Mouse (Mus musculus): Measurements from ENCODE around the gene Med27. TPM values are rescaled to one million over a fixed set of nuclear protein-coding genes. Genes with fewer than 3 reads are reported as not detected.
A peak's percentile ranks its signal among the peaks of the same experiment; 100 is the strongest.

Gene Med27
- 24.8 and 25.2 TPM in 2 replicates for polyA plus RNA-seq (2015; fragmentation: Nextera tagmentation; extraction: Ambion mirVana)

GRCm38 (mm10) chr2:29346629-29347271 is at the start of gene Med27:
Gene Med27 (plus strand): TSS chr2:29346819.
- under 1% methylated on average over 41 of the region's 41 CpGs for WGBS (ENCODE audit: insufficient replicate concordance)
- Histone ChIP-seq H3K4me3 (replicated peaks) (peak within 1 kb of the TSS; percentile 82), H3K27ac (no peak within 1 kb of the TSS)

GRCm38 (mm10) chr2:29309966-29310365 is 36.7 kb upstream of the Med27 start:
- no peak for DNase-seq
- 38% methylated on average over 7 of the region's 7 CpGs for WGBS (ENCODE audit: insufficient replicate concordance)

More at GRCm38 (mm10) chr2:29346629-29347271, at the start of gene Med27:
- ATAC-seq (ENCODE audit: low read depth) (peak; percentile 96), DNase-seq (peak; percentile 86)
- Histone ChIP-seq H3K36me3 (peaks cover 23% of the 10 kb centered on the region), H3K4me2 (peak within 1 kb of the TSS; percentile 82), H3K9me3 (replicated peaks) (no peaks in the 10 kb centered on the region), H3K9ac (peak within 1 kb of the TSS; percentile 83), H3K27me3 (0 out of 2 replicates have a peak, but pooled peaks cover under 1% of the 10 kb centered on the region), H3K4me1 (replicated peaks) (peaks cover 10% of the 10 kb centered on the region)

GRCm38 (mm10) chr2:29312058-29312457 is 34.6 kb upstream of the Med27 start:
- no peak overlapping the region for H3K27ac ChIP-seq
- H3K4me3 ChIP-seq (replicated peaks), result no peak overlapping the region
- no peaks in the 10 kb centered on the region for H3K4me1 ChIP-seq (replicated peaks)
- H3K4me2 ChIP-seq, result no peak overlapping the region
- DNase-seq (no peak), ATAC-seq (ENCODE audit: low read depth) (no peak)
- WGBS (ENCODE audit: insufficient replicate concordance), result 59% methylated on average over 5 of the region's 5 CpGs
- no peaks in the 10 kb centered on the region for H3K27me3 ChIP-seq
- H3K9me3 ChIP-seq (replicated peaks), result no peaks in the 10 kb centered on the region
- no peaks in the 10 kb centered on the region for H3K36me3 ChIP-seq
- no peak overlapping the region for H3K9ac ChIP-seq

More at GRCm38 (mm10) chr2:29309966-29310365, 36.7 kb upstream of the Med27 start:
- Histone ChIP-seq H3K36me3 (no peaks in the 10 kb centered on the region), H3K27ac (no peak overlapping the region), H3K9ac (no peak overlapping the region), H3K9me3 (replicated peaks) (no peaks in the 10 kb centered on the region), H3K27me3 (no peaks in the 10 kb centered on the region), H3K4me3 (replicated peaks) (no peak overlapping the region), H3K4me1 (replicated peaks) (no peaks in the 10 kb centered on the region), H3K4me2 (no peak overlapping the region)
- no peak for ATAC-seq (ENCODE audit: low read depth)

GRCm38 (mm10) chr2:29317906-29318470 is 28.6 kb upstream of the Med27 start:
- ATAC-seq (ENCODE audit: low read depth) (no peak), DNase-seq (no peak)
- Histone ChIP-seq H3K4me2 (no peak overlapping the region), H3K4me1 (replicated peaks) (no peaks in the 10 kb centered on the region), H3K36me3 (no peaks in the 10 kb centered on the region), H3K4me3 (replicated peaks) (no peak overlapping the region), H3K9ac (no peak overlapping the region), H3K9me3 (replicated peaks) (no peaks in the 10 kb centered on the region), H3K27ac (no peak overlapping the region), H3K27me3 (no peaks in the 10 kb centered on the region)
- WGBS (ENCODE audit: insufficient replicate concordance), result 45% methylated on average over 4 of the region's 4 CpGs

- Histone ChIP-seq H3K4me1 (replicated peaks) (no peaks in the 10 kb centered on the region), H3K27me3 (no peaks in the 10 kb centered on the region), H3K9ac (no peak overlapping the region), H3K9me3 (replicated peaks) (no peaks in the 10 kb centered on the region), H3K4me2 (no peak overlapping the region), H3K36me3 (no peaks in the 10 kb centered on the region), H3K4me3 (replicated peaks) (no peak overlapping the region), H3K27ac (no peak overlapping the region)
- DNase-seq (no peak), ATAC-seq (ENCODE audit: low read depth) (no peak)
- WGBS (ENCODE audit: insufficient replicate concordance), result 67% methylated on average over 3 of the region's 3 CpGs
Measured at GRCm38 (mm10) chr2:29318596-29318995, 28.0 kb upstream of the Med27 start.

- Histone ChIP-seq H3K36me3 (no peaks in the 10 kb centered on the region), H3K4me2 (no peak overlapping the region), H3K4me3 (replicated peaks) (no peak overlapping the region), H3K9ac (no peak overlapping the region), H3K4me1 (replicated peaks) (no peaks in the 10 kb centered on the region), H3K9me3 (replicated peaks) (no peaks in the 10 kb centered on the region), H3K27me3 (no peaks in the 10 kb centered on the region), H3K27ac (no peak overlapping the region)
- WGBS (ENCODE audit: insufficient replicate concordance), result 75% methylated on average over 11 of the region's 11 CpGs
- ATAC-seq (ENCODE audit: low read depth), result no peak
- no peak for DNase-seq
Measured at GRCm38 (mm10) chr2:29320229-29320751, 26.3 kb upstream of the Med27 start.

- ATAC-seq (ENCODE audit: low read depth) (no peak), DNase-seq (no peak)
- Histone ChIP-seq H3K27me3 (no peaks in the 10 kb centered on the region), H3K9ac (no peak overlapping the region), H3K4me1 (replicated peaks) (no peaks in the 10 kb centered on the region), H3K36me3 (no peaks in the 10 kb centered on the region), H3K4me3 (replicated peaks) (no peak overlapping the region), H3K9me3 (replicated peaks) (no peaks in the 10 kb centered on the region), H3K4me2 (no peak overlapping the region), H3K27ac (no peak overlapping the region)
- WGBS (ENCODE audit: insufficient replicate concordance), result 57% methylated on average over 6 of the region's 6 CpGs
Measured at GRCm38 (mm10) chr2:29320780-29321179, 25.8 kb upstream of the Med27 start.

GRCm38 (mm10) chr2:29324456-29324855 is 22.2 kb upstream of the Med27 start:
- Histone ChIP-seq H3K27me3 (no peaks in the 10 kb centered on the region), H3K4me1 (replicated peaks) (no peaks in the 10 kb centered on the region), H3K9me3 (replicated peaks) (no peaks in the 10 kb centered on the region), H3K4me2 (no peak overlapping the region), H3K36me3 (no peaks in the 10 kb centered on the region), H3K27ac (no peak overlapping the region), H3K4me3 (replicated peaks) (no peak overlapping the region), H3K9ac (no peak overlapping the region)
- ATAC-seq (ENCODE audit: low read depth) (no peak), DNase-seq (no peak)
- 66% methylated on average over 2 of the region's 2 CpGs for WGBS (ENCODE audit: insufficient replicate concordance)

- Histone ChIP-seq H3K27ac (no peak overlapping the region), H3K4me2 (no peak overlapping the region), H3K9ac (no peak overlapping the region), H3K27me3 (no peaks in the 10 kb centered on the region), H3K4me3 (replicated peaks) (no peak overlapping the region), H3K9me3 (replicated peaks) (no peaks in the 10 kb centered on the region), H3K36me3 (no peaks in the 10 kb centered on the region), H3K4me1 (replicated peaks) (no peaks in the 10 kb centered on the region)
- WGBS (ENCODE audit: insufficient replicate concordance), result 68% methylated on average over 1 of the region's 1 CpGs
- DNase-seq (no peak), ATAC-seq (ENCODE audit: low read depth) (no peak)
Measured at GRCm38 (mm10) chr2:29330471-29330870, 16.1 kb upstream of the Med27 start.

- Histone ChIP-seq H3K36me3 (no peaks in the 10 kb centered on the region), H3K4me2 (no peak overlapping the region), H3K4me1 (replicated peaks) (no peaks in the 10 kb centered on the region), H3K9me3 (replicated peaks) (no peaks in the 10 kb centered on the region), H3K4me3 (replicated peaks) (no peak overlapping the region), H3K27ac (no peak overlapping the region), H3K9ac (no peak overlapping the region), H3K27me3 (0 out of 2 replicates have a peak, but pooled peaks cover 4% of the 10 kb centered on the region)
- ATAC-seq (ENCODE audit: low read depth) (no peak), DNase-seq (no peak)
- 71% methylated on average over 1 of the region's 1 CpGs for WGBS (ENCODE audit: insufficient replicate concordance)
Measured at GRCm38 (mm10) chr2:29338396-29338795, 8.2 kb upstream of the Med27 start.

- Histone ChIP-seq H3K9ac (no peak overlapping the region), H3K4me3 (replicated peaks) (no peak overlapping the region), H3K27ac (no peak overlapping the region), H3K36me3 (peaks cover 12% of the 10 kb centered on the region), H3K4me1 (replicated peaks) (peaks cover 2% of the 10 kb centered on the region), H3K27me3 (no peaks in the 10 kb centered on the region), H3K9me3 (replicated peaks) (no peaks in the 10 kb centered on the region), H3K4me2 (no peak overlapping the region)
- DNase-seq, result no peak
- 63% methylated on average over 9 of the region's 9 CpGs for WGBS (ENCODE audit: insufficient replicate concordance)
- no peak for ATAC-seq (ENCODE audit: low read depth)
Measured at GRCm38 (mm10) chr2:29358696-29359375, 12.2 kb downstream of the Med27 start.
